Mouse (Mus musculus): ENCODE data around the gene Zc3h8.

Zc3h8 gene

GRCm38 (mm10) chr2:128943538-128944528 lies at the start of gene Zc3h8:
Gene Zc3h8, minus strand, starts transcription at chr2:128944077.
- under 1% methylated on average over 65 of the region's 65 CpGs for WGBS

GRCm38 (mm10) chr2:128984746-128985145 lies 40.9 kb upstream of the Zc3h8 start:
- WGBS = 67% methylated on average over 3 of the region's 3 CpGs

GRCm38 (mm10) chr2:128975572-128975971 lies 31.7 kb upstream of the Zc3h8 start:
- WGBS = 41% methylated on average over 4 of the region's 4 CpGs

- under 1% methylated on average over 70 of the region's 80 CpGs for WGBS
These were observed 24.0 kb upstream of the Zc3h8 start, which contains the start of gene Gm10762 for GRCm38 (mm10) chr2:128967661-128968441. Gene Gm10762, minus strand, starts transcription at chr2:128967725.

- under 1% methylated on average over 65 of the region's 65 CpGs for whole genome bisulfite sequencing
These were observed 23.0 kb upstream of the Zc3h8 start, which contains the start of gene Zc3h6 for GRCm38 (mm10) chr2:128966641-128967580. Gene Zc3h6, plus strand, starts transcription at chr2:128967402.

- 10% methylated on average over 6 of the region's 6 CpGs for WGBS
These were observed 22.4 kb upstream of the Zc3h8 start for GRCm38 (mm10) chr2:128966236-128966635.

GRCm38 (mm10) chr2:128965505-128966105 lies 21.7 kb upstream of the Zc3h8 start:
- 80% methylated on average over 5 of the region's 5 CpGs for WGBS

- WGBS = 28% methylated on average over 6 of the region's 6 CpGs
These were observed 4.2 kb upstream of the Zc3h8 start for GRCm38 (mm10) chr2:128947962-128948588.

- 95% methylated on average over 3 of the region's 3 CpGs for WGBS
These were observed 7.6 kb downstream of the Zc3h8 start for GRCm38 (mm10) chr2:128936256-128936655.

GRCm38 (mm10) chr2:128928446-128928845 lies 15.4 kb downstream of the Zc3h8 start:
- WGBS = 57% methylated on average over 3 of the region's 3 CpGs

GRCm38 (mm10) chr2:128924799-128925198 lies 19.1 kb downstream of the Zc3h8 start:
- WGBS = 93% methylated on average over 4 of the region's 4 CpGs

- WGBS = 21% methylated on average over 3 of the region's 3 CpGs
These were observed 27.3 kb downstream of the Zc3h8 start for GRCm38 (mm10) chr2:128916528-128916927.

- 87% methylated on average over 4 of the region's 4 CpGs for WGBS
These were observed 28.9 kb downstream of the Zc3h8 start for GRCm38 (mm10) chr2:128914978-128915377.

- 91% methylated on average over 3 of the region's 3 CpGs for WGBS
These were observed 40.2 kb downstream of the Zc3h8 start for GRCm38 (mm10) chr2:128903661-128904060.

- 90% methylated on average over 6 of the region's 6 CpGs for WGBS
These were observed 41.0 kb downstream of the Zc3h8 start for GRCm38 (mm10) chr2:128902843-128903242.

GRCm38 (mm10) chr2:128892180-128892721 lies 51.6 kb downstream of the Zc3h8 start:
- 6% methylated on average over 36 of the region's 37 CpGs for WGBS

GRCm38 (mm10) chr2:128890661-128891335 lies 53.1 kb downstream of the Zc3h8 start:
- WGBS = 92% methylated on average over 4 of the region's 4 CpGs

GRCm38 (mm10) chr2:128887866-128888550 lies 55.9 kb downstream of the Zc3h8 start:
- WGBS = 62% methylated on average over 6 of the region's 6 CpGs

Measured in cerebral cortex, adult 2 months (tissue).